Mouse (Mus musculus) lung, postnatal 36 days (tissue): ENCODE measurements at regions not wholly inside any gene's neighbourhood (a gene's known extent, or its start where the extent isn't known, plus 50 kb on each side); places are given as distances from the start of the nearest gene placed in this dataset.

Source experiments
- DNase-seq: peaks from one replicate; pipeline ENCODE4 v3.0.0; 2022; ENCODE audit warnings: mixed read lengths

GRCm38 (mm10) chr10:38147421-38147820 lies 674.2 kb downstream of the Rfpl4b start:
- no peak for DNase-seq

GRCm38 (mm10) chr10:38139196-38139595 lies 682.4 kb downstream of the Rfpl4b start:
- DNase-seq = peak; percentile 12

GRCm38 (mm10) chr10:38121911-38122573 lies 699.5 kb downstream of the Rfpl4b start:
- DNase-seq = peak; percentile 38

GRCm38 (mm10) chr10:38118601-38119000 lies 703.0 kb downstream of the Rfpl4b start:
- no peak for DNase-seq

- DNase-seq = peak; percentile 25
Observed at GRCm38 (mm10) chr10:38116516-38116915, 705.1 kb downstream of the Rfpl4b start.

- DNase-seq = no peak
Observed at GRCm38 (mm10) chr10:38114194-38114593, 707.4 kb downstream of the Rfpl4b start.

- DNase-seq = no peak
Observed at GRCm38 (mm10) chr10:38108591-38108990, 713.0 kb downstream of the Rfpl4b start.

GRCm38 (mm10) chr10:38103570-38103969 lies 718.0 kb downstream of the Rfpl4b start:
- DNase-seq = no peak

- peak; percentile 1 for DNase-seq
Observed at GRCm38 (mm10) chr10:38078521-38078920, 743.1 kb downstream of the Rfpl4b start.

- no peak for DNase-seq
Observed at GRCm38 (mm10) chr10:38072394-38072793, 749.2 kb downstream of the Rfpl4b start.

- DNase-seq = no peak
Observed at GRCm38 (mm10) chr10:38059050-38059449, 762.5 kb downstream of the Rfpl4b start.

GRCm38 (mm10) chr10:38010452-38010851 lies 811.1 kb downstream of the Rfpl4b start:
- no peak for DNase-seq

GRCm38 (mm10) chr10:37995691-37996445 lies 825.7 kb downstream of the Rfpl4b start:
- no peak for DNase-seq

GRCm38 (mm10) chr10:37988297-37989263 lies 833.0 kb downstream of the Rfpl4b start:
- DNase-seq = no peak

- no peak for DNase-seq
Observed at GRCm38 (mm10) chr10:37978899-37979539, 840.3 kb upstream of the Marcks start.

GRCm38 (mm10) chr10:37960051-37960450 lies 821.3 kb upstream of the Marcks start:
- no peak for DNase-seq

GRCm38 (mm10) chr10:37914780-37915179 lies 776.1 kb upstream of the Marcks start:
- no peak for DNase-seq

- DNase-seq = no peak
Observed at GRCm38 (mm10) chr10:37911669-37912068, 772.9 kb upstream of the Marcks start.

- DNase-seq = no peak
Observed at GRCm38 (mm10) chr10:37908276-37908675, 769.6 kb upstream of the Marcks start.

- no peak for DNase-seq
Observed at GRCm38 (mm10) chr10:37907731-37908130, 769.0 kb upstream of the Marcks start.

- DNase-seq = peak; percentile 62
Observed at GRCm38 (mm10) chr10:37887961-37888360, 749.2 kb upstream of the Marcks start.

- no peak for DNase-seq
Observed at GRCm38 (mm10) chr10:37880841-37881240, 742.1 kb upstream of the Marcks start.

- no peak for DNase-seq
Observed at GRCm38 (mm10) chr10:37873925-37874324, 735.2 kb upstream of the Marcks start.
